Mouse (Mus musculus) CH12.LX (cell line): Measurements from ENCODE around the gene 5430427O19Rik. TPM values are rescaled to one million over a fixed set of nuclear protein-coding genes. Genes with fewer than 3 reads are reported as not detected.

Experiments used
- DNase-seq: peaks from one replicate; pipeline ENCODE4 v3.0.0-alpha.2; 2013; ENCODE audit errors: extremely low read depth
- H3K27ac ChIP-seq: 2 replicates; pipeline ENCODE4 v1.5.1; 2012; ENCODE audit warnings: low read depth, mild to moderate bottlenecking, control low read depth, moderate library complexity; ENCODE audit not compliant: insufficient read depth
- H3K27me3 ChIP-seq: replicated peaks from 2 replicates; pipeline ENCODE3; 2012; ENCODE audit warnings: inconsistent platforms
- H3K36me3 ChIP-seq, 2 experiments: replicated peaks in 1 of 2; 2 replicates each; pipeline versions ENCODE3 to v1.6.1; 2012; ENCODE audit warnings: inconsistent platforms in 1 of 2, low read length in 1 of 2, mild to moderate bottlenecking in 1 of 2, mixed read lengths in 1 of 2, moderate library complexity in 1 of 2; ENCODE audit not compliant: control insufficient read depth in 1 of 2, insufficient read depth in 1 of 2
- H3K4me1 ChIP-seq, 2 experiments: 2 replicates each; pipeline ENCODE4 v1.6.1; 2012; ENCODE audit warnings: inconsistent platforms in 1 of 2, moderate library complexity in 1 of 2; ENCODE audit not compliant: insufficient read depth in 2 of 2, control insufficient read depth in 1 of 2
- H3K4me2 ChIP-seq: 2 replicates; pipeline ENCODE4 v1.6.1; 2012; ENCODE audit warnings: low read depth, mild to moderate bottlenecking, control low read depth; ENCODE audit not compliant: poor library complexity, insufficient read depth, severe bottlenecking
- H3K4me3 ChIP-seq, 3 experiments: fragments of 150-350 bp in 1 of 3; sonication (generic) in 1 of 3; replicated peaks in 1 of 3; 2 replicates each; pipeline versions ENCODE3 to v1.5.1; 2011 to 2012; ENCODE audit warnings: low read depth in 2 of 3, low read length in 2 of 3, mild to moderate bottlenecking in 2 of 3, moderate library complexity in 2 of 3, control low read depth in 1 of 3, improper control_type of control experiment in 1 of 3, inconsistent platforms in 1 of 3, mixed read lengths in 1 of 3; ENCODE audit not compliant: poor library complexity in 1 of 3
- H3K79me2 ChIP-seq: replicated peaks from 2 replicates; pipeline ENCODE4 v1.6.1; 2012; ENCODE audit warnings: mild to moderate bottlenecking, moderate library complexity; ENCODE audit not compliant: control insufficient read depth, poor library complexity, insufficient read depth, severe bottlenecking; ENCODE audit errors: extremely low read depth
- H3K9ac ChIP-seq: 2 replicates; pipeline ENCODE4 v1.6.1; 2012; ENCODE audit warnings: low read depth, mild to moderate bottlenecking, control low read depth, moderate library complexity; ENCODE audit not compliant: insufficient read depth
- H3K9me3 ChIP-seq: replicated peaks from 2 replicates; pipeline ENCODE3; 2012; ENCODE audit warnings: low read length, inconsistent platforms, mixed read lengths
- CHD1 ChIP-seq: IDR thresholded peaks from 2 replicates; pipeline ENCODE4 v1.6.1; 2012; ENCODE audit warnings: low read depth, low read length, improper control_type of control experiment, inconsistent platforms
- CTCF ChIP-seq, 2 experiments: IDR thresholded peaks in 1 of 2; conservative IDR thresholded peaks in 1 of 2; 2 replicates each; pipeline ENCODE4 v1.5.1; 2011 to 2012; ENCODE audit warnings: low read depth in 2 of 2, low read length in 2 of 2, improper control_type of control experiment in 1 of 2, inconsistent platforms in 1 of 2, mild to moderate bottlenecking in 1 of 2, moderate library complexity in 1 of 2
- ELF1 ChIP-seq: IDR thresholded peaks from 2 replicates; pipeline ENCODE4 v1.6.1; 2014; ENCODE audit warnings: low read depth, mild to moderate bottlenecking, inconsistent platforms, low read length, improper control_type of control experiment
- IRF4 ChIP-seq: IDR thresholded peaks from 2 replicates; pipeline ENCODE4 v1.6.1; 2014; ENCODE audit warnings: low read depth, mild to moderate bottlenecking, inconsistent platforms, low read length, improper control_type of control experiment
- JUN ChIP-seq: IDR thresholded peaks from 2 replicates; pipeline ENCODE4 v1.6.1; 2011; ENCODE audit warnings: low read depth, mild to moderate bottlenecking, low read length, improper control_type of control experiment, moderate library complexity; ENCODE audit not compliant: insufficient read depth
- KAT2A ChIP-seq: IDR thresholded peaks from 2 replicates; pipeline ENCODE4 v1.6.1; 2012; ENCODE audit warnings: low read length, improper control_type of control experiment, inconsistent platforms; ENCODE audit not compliant: insufficient replicate concordance
- MAFK ChIP-seq: IDR thresholded peaks from 2 replicates; pipeline ENCODE4 v1.6.1; 2011; ENCODE audit warnings: low read length, improper control_type of control experiment; ENCODE audit not compliant: insufficient replicate concordance
- MEF2A ChIP-seq: IDR thresholded peaks from 2 replicates; pipeline ENCODE4 v1.6.1; 2014; ENCODE audit warnings: low read depth, mild to moderate bottlenecking, inconsistent platforms, low read length, improper control_type of control experiment, borderline replicate concordance
- MYC ChIP-seq: IDR thresholded peaks from 2 replicates; pipeline ENCODE4 v1.6.1; 2011; ENCODE audit warnings: low read depth, mild to moderate bottlenecking, improper control_type of control experiment, low read length
- NRF1 ChIP-seq: IDR thresholded peaks from 2 replicates; pipeline ENCODE4 v1.6.1; 2014; ENCODE audit warnings: low read depth, mild to moderate bottlenecking, inconsistent platforms, low read length, improper control_type of control experiment, moderate library complexity
- PAX5 ChIP-seq: IDR thresholded peaks from 2 replicates; pipeline ENCODE4 v1.6.1; 2012; ENCODE audit warnings: low read length, inconsistent platforms, mixed read lengths
- POLR2A ChIP-seq: IDR thresholded peaks from 2 replicates; pipeline ENCODE4 v1.6.1; 2011; ENCODE audit warnings: low read depth, mild to moderate bottlenecking, improper control_type of control experiment, low read length
- POLR2AphosphoS2 ChIP-seq: IDR thresholded peaks from 2 replicates; pipeline ENCODE4 v1.6.1; 2011; ENCODE audit warnings: low read depth, low read length, improper control_type of control experiment
- RAD21 ChIP-seq: IDR thresholded peaks from 2 replicates; pipeline ENCODE4 v1.6.1; 2011; ENCODE audit warnings: low read depth, mild to moderate bottlenecking, low read length, improper control_type of control experiment, moderate library complexity
- RCOR1 ChIP-seq: conservative IDR thresholded peaks from 2 replicates; pipeline ENCODE4 v1.6.1; 2012; ENCODE audit warnings: low read depth, mild to moderate bottlenecking, inconsistent platforms, low read length, improper control_type of control experiment
- SIN3A ChIP-seq: IDR thresholded peaks from 2 replicates; pipeline ENCODE4 v1.6.1; 2012; ENCODE audit warnings: low read length, improper control_type of control experiment, inconsistent platforms
- SMC3 ChIP-seq: IDR thresholded peaks from 2 replicates; pipeline ENCODE4 v1.6.1; 2011; ENCODE audit warnings: low read depth, low read length, improper control_type of control experiment
- TBP ChIP-seq: conservative IDR thresholded peaks from 2 replicates; pipeline ENCODE4 v1.6.1; 2011; ENCODE audit warnings: low read depth, low read length, improper control_type of control experiment
- TCF12 ChIP-seq: IDR thresholded peaks from 2 replicates; pipeline ENCODE4 v1.6.1; 2014; ENCODE audit warnings: low read depth, mild to moderate bottlenecking, inconsistent platforms, low read length, improper control_type of control experiment
- USF1 ChIP-seq: IDR thresholded peaks from 2 replicates; pipeline ENCODE4 v1.6.1; 2014; ENCODE audit warnings: low read depth, mild to moderate bottlenecking, inconsistent platforms, low read length, improper control_type of control experiment
- USF2 ChIP-seq: conservative IDR thresholded peaks from 2 replicates; pipeline ENCODE4 v1.6.1; 2011; ENCODE audit warnings: low read depth, low read length, improper control_type of control experiment
- ZC3H11A ChIP-seq: IDR thresholded peaks from 2 replicates; pipeline ENCODE4 v1.6.1; 2012; ENCODE audit warnings: low read depth, mild to moderate bottlenecking, inconsistent platforms, low read length, improper control_type of control experiment
- ZKSCAN1 ChIP-seq: IDR thresholded peaks from 2 replicates; pipeline ENCODE4 v1.6.1; 2012; ENCODE audit warnings: low read depth, inconsistent platforms, low read length, improper control_type of control experiment, borderline replicate concordance
- ZNF384 ChIP-seq: IDR thresholded peaks from 2 replicates; pipeline ENCODE4 v1.6.1; 2012; ENCODE audit warnings: low read depth, low read length, improper control_type of control experiment, inconsistent platforms
- dilution Hi-C: fragments of 300-500 bp; cut with MboI; formaldehyde crosslinking; loops from 2 replicates; pipeline ENCODE4 v1.14.3; 2020; ENCODE audit warnings: low sequenced_read_pairs; ENCODE audit not compliant: extremely low pct_unique_long_range_greater_than_20kb, extremely low pct_ligation_motif_present
- in situ Hi-C: fragments of 300-500 bp; cut with MboI; formaldehyde crosslinking; loops from 3 replicates; pipeline ENCODE4 v1.14.3; 2019; ENCODE audit warnings: low sequenced_read_pairs, low pct_ligation_motif_present, low pct_unique_long_range_greater_than_20kb, mixed read lengths
- polyA plus RNA-seq: library from polyadenylated mRNA; unstranded; fragments of >175 nt; gene quantifications from 2 replicates; pipeline ENCODE4 v1.2.1, GENCODE M21; 2012; ENCODE audit warnings: low read depth; ENCODE audit not compliant: insufficient read length
- total RNA-seq, 2 experiments: library from RNA; depleted of rRNA; stranded (reverse); fragments of 300-350 nt in 1 of 2; fragments of >200 nt in 1 of 2; gene quantifications; 2 replicates each; pipeline ENCODE4 v1.2.3; 2012 to 2014

5430427O19Rik gene
- total and polyA plus RNA-seq, 3 experiments, result 8.3 to 30.7 (median 14.1) TPM

DNA sequence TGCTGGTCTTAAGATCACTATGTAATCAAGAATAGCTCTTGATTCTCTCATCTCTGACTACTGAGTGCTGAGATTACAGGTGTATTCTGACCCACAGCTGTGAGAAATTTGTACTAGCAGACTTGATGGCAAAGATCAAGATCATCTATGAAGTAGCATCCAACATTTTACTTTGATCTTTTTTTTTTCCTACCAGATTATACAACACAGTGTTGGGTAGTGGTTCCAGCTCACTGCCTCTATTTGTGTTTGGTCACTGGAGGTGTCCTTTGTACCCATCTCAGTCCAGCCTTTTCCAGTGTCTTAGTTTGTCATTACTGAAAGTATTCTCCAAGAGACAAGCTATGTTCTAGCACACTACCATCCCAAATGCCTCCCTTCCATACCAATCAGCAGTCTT is 5.8 kb downstream of the 5430427O19Rik start:
- Histone ChIP-seq H3K4me1 (peaks cover 0 to 40% of the 10 kb centered on the region in 2 experiments; a peak in 1 of 4 replicates), H3K27me3 (no peaks in the 10 kb centered on the region), H3K4me2 (no peak overlapping the region), H3K36me3 (peaks cover 0 to 8% of the 10 kb centered on the region in 2 experiments), H3K9me3 (no peaks in the 10 kb centered on the region), H3K79me2 (peaks cover 58% of the 10 kb centered on the region), H3K9ac (no peak overlapping the region), H3K4me3 (no peak overlapping the region), H3K27ac (no peak overlapping the region)
- no peak for DNase-seq
- in situ Hi-C loops (loop anchor here (10.0 kb wide), 1 partner anchor 101 kb away; the partner anchor contains the start of gene Gk), dilution Hi-C loops (no loop called here)
- TF ChIP-seq CTCF (conservative IDR thresholded peaks at IDR 0.05 in 1 of 2, IDR thresholded peaks at IDR 0.05 in 1 of 2; ENCODE audit: low read depth in 2 of 2, low read length in 2 of 2) (no peak), USF2 (no peak), ZC3H11A (no peak), ZKSCAN1 (no peak), TBP (no peak), TCF12 (no peak), POLR2AphosphoS2 (no peak), PAX5 (no peak), MEF2A (no peak), SMC3 (no peak), SIN3A (no peak), KAT2A (no peak), RAD21 (no peak), NRF1 (no peak), IRF4 (no peak), JUN (no peak), MAFK (no peak)

- H3K4me2 ChIP-seq, result no peak overlapping the region
- no peak for TF ChIP-seq ELF1
- no peak for TF ChIP-seq CTCF (conservative IDR thresholded peaks at IDR 0.05 in 1 of 2, IDR thresholded peaks at IDR 0.05 in 1 of 2; ENCODE audit: low read depth in 2 of 2, low read length in 2 of 2)
- TF ChIP-seq JUN, result no peak
- no peak for TF ChIP-seq TBP
- no peak for TF ChIP-seq MYC
- no peak for TF ChIP-seq USF1
- no peak for TF ChIP-seq ZNF384
- no peak for TF ChIP-seq TCF12
- TF ChIP-seq RCOR1, result no peak
- TF ChIP-seq CHD1, result no peak
- TF ChIP-seq POLR2A, result no peak
- no peak overlapping the region for H3K4me3 ChIP-seq
- peaks cover 0 to 14% of the 10 kb centered on the region in 2 experiments for H3K36me3 ChIP-seq
- DNase-seq, result no peak
- peaks cover 48% of the 10 kb centered on the region for H3K79me2 ChIP-seq
- H3K27ac ChIP-seq, result no peak overlapping the region
- in situ Hi-C loops (loop anchor here (10.0 kb wide), 1 partner anchor 103 kb away; the partner anchor contains the start of gene Gk), dilution Hi-C loops (no loop called here)
- H3K9me3 ChIP-seq, result no peaks in the 10 kb centered on the region
- peaks cover 0 to 40% of the 10 kb centered on the region in 2 experiments; a peak in 1 of 4 replicates for H3K4me1 ChIP-seq
- H3K9ac ChIP-seq, result no peak overlapping the region
- H3K27me3 ChIP-seq, result no peaks in the 10 kb centered on the region
Measured at GRCm38 (mm10) chrX:85877747-85878146, 7.6 kb downstream of the 5430427O19Rik start.
